Mouse (Mus musculus) left cerebral cortex, adult 2 months (tissue): ENCODE data around the gene Adam23. TPM values are rescaled to one million over a fixed set of nuclear protein-coding genes. Genes with fewer than 3 reads are reported as not detected.

Source experiments
- DNase-seq, 2 experiments: peaks; one replicate each; pipeline ENCODE4 v3.0.0; 2021 to 2022; ENCODE audit warnings: low spot score in 2 of 2, mixed read lengths in 1 of 2; ENCODE audit errors: extremely low spot score in 1 of 2
- H3K27ac ChIP-seq: fragments of 200-600 bp; 2 replicates; pipeline ENCODE4 v1.8.1; 2022
- H3K4me3 ChIP-seq: fragments of 200-600 bp; 2 replicates; pipeline ENCODE4 v1.8.1; 2022
- CTCF ChIP-seq: fragments of 200-600 bp; IDR thresholded peaks from 2 replicates; pipeline ENCODE4 v1.8.1; 2022; ENCODE audit warnings: antibody characterized with exemption, mild to moderate bottlenecking, moderate library complexity
- intact Hi-C: fragments of 180-260 bp; cut with DNase I; formaldehyde crosslinking; loops from one replicate; pipeline ENCODE4 v1.15.1; 2025
- total RNA-seq, 2 experiments: library from RNA; stranded (reverse); gene quantifications; 2 replicates each; pipeline ENCODE4 v1.2.3; 2021

Gene Adam23
- total RNA-seq, 2 experiments from 2014 or later, result 146 to 155 TPM

- intact Hi-C loops, result no loop called here
- no peak for TF ChIP-seq CTCF
- no peak overlapping the region for H3K27ac ChIP-seq
- no peak overlapping the region for H3K4me3 ChIP-seq
- DNase-seq, result no peak
Measured at GRCm38 (mm10) chr1:63486646-63487045, 41.0 kb downstream of the Adam23 start.

- Histone ChIP-seq H3K27ac (no peak overlapping the region), H3K4me3 (no peak overlapping the region)
- intact Hi-C loops, result no loop called here
- TF ChIP-seq CTCF, result no peak
- no peak for DNase-seq
Measured at GRCm38 (mm10) chr1:63491001-63491400, 45.3 kb downstream of the Adam23 start.

- no peak overlapping the region for H3K27ac ChIP-seq
- no peak for DNase-seq
- no peak overlapping the region for H3K4me3 ChIP-seq
- no peak for TF ChIP-seq CTCF
- intact Hi-C loops, result no loop called here
Measured at GRCm38 (mm10) chr1:63493325-63493724, 47.6 kb downstream of the Adam23 start.

GRCm38 (mm10) chr1:63507386-63507785, 61.7 kb downstream of the Adam23 start:
- intact Hi-C loops, result no loop called here
- Histone ChIP-seq H3K4me3 (no peak overlapping the region), H3K27ac (no peak overlapping the region)
- DNase-seq, result no peak
- no peak for TF ChIP-seq CTCF

GRCm38 (mm10) chr1:63508801-63509200, 63.1 kb downstream of the Adam23 start:
- DNase-seq, result no peak
- Histone ChIP-seq H3K27ac (no peak overlapping the region), H3K4me3 (no peak overlapping the region)
- TF ChIP-seq CTCF, result no peak
- intact Hi-C loops, result no loop called here

GRCm38 (mm10) chr1:63511416-63511815, 65.7 kb downstream of the Adam23 start:
- no peak for DNase-seq
- no peak overlapping the region for H3K4me3 ChIP-seq
- H3K27ac ChIP-seq, result no peak overlapping the region
- TF ChIP-seq CTCF, result no peak
- intact Hi-C loops, result no loop called here

GRCm38 (mm10) chr1:63517800-63518199, 72.1 kb downstream of the Adam23 start:
- no peak overlapping the region for H3K4me3 ChIP-seq
- no peak for DNase-seq
- intact Hi-C loops, result no loop called here
- H3K27ac ChIP-seq, result no peak overlapping the region
- TF ChIP-seq CTCF, result no peak

GRCm38 (mm10) chr1:63518814-63519213, 73.1 kb downstream of the Adam23 start:
- H3K27ac ChIP-seq, result no peak overlapping the region
- TF ChIP-seq CTCF, result no peak
- intact Hi-C loops, result no loop called here
- no peak for DNase-seq
- no peak overlapping the region for H3K4me3 ChIP-seq

GRCm38 (mm10) chr1:63529901-63530300, 84.2 kb downstream of the Adam23 start:
- TF ChIP-seq CTCF, result no peak
- intact Hi-C loops, result no loop called here
- Histone ChIP-seq H3K4me3 (no peak overlapping the region), H3K27ac (no peak overlapping the region)
- DNase-seq, result no peak

- H3K27ac ChIP-seq, result no peak overlapping the region
- no peak for DNase-seq
- H3K4me3 ChIP-seq, result no peak overlapping the region
- intact Hi-C loops, result no loop called here
- no peak for TF ChIP-seq CTCF
Measured at GRCm38 (mm10) chr1:63534271-63534827, 88.7 kb downstream of the Adam23 start.

GRCm38 (mm10) chr1:63539884-63540613, 94.4 kb downstream of the Adam23 start:
- intact Hi-C loops, result no loop called here
- TF ChIP-seq CTCF, result no peak
- Histone ChIP-seq H3K27ac (no peak overlapping the region), H3K4me3 (no peak overlapping the region)
- no peak for DNase-seq

GRCm38 (mm10) chr1:63544122-63544521, 98.4 kb downstream of the Adam23 start:
- intact Hi-C loops, result no loop called here
- no peak for TF ChIP-seq CTCF
- no peak for DNase-seq
- Histone ChIP-seq H3K4me3 (no peak overlapping the region), H3K27ac (no peak overlapping the region)

- intact Hi-C loops, result no loop called here
- no peak for DNase-seq
- TF ChIP-seq CTCF, result no peak
- no peak overlapping the region for H3K27ac ChIP-seq
- no peak overlapping the region for H3K4me3 ChIP-seq
Measured at GRCm38 (mm10) chr1:63553039-63553438, 107.3 kb downstream of the Adam23 start.
